Mouse (Mus musculus) liver, adult 2 months (tissue): Measurements from ENCODE around the gene Sec22c. TPM values are rescaled to one million over a fixed set of nuclear protein-coding genes. Genes with fewer than 3 reads are reported as not detected.

Experiments used
- DNase-seq: peaks from one replicate; pipeline ENCODE4 v3.0.0-alpha.2; 2011; ENCODE audit warnings: low read depth, low spot score; ENCODE audit errors: extremely low read depth
- H3K27ac ChIP-seq: fragments of 200-500 bp; replicated peaks from 2 replicates; pipeline ENCODE4 v1.5.1; 2012; ENCODE audit warnings: low read depth, mild to moderate bottlenecking, control low read depth, inconsistent platforms, low read length; ENCODE audit not compliant: insufficient read depth
- H3K27me3 ChIP-seq: fragments of 200-500 bp; 2 replicates; pipeline ENCODE4 v1.6.1; 2012; ENCODE audit warnings: mild to moderate bottlenecking, moderate library complexity, low read length, inconsistent platforms; ENCODE audit not compliant: control insufficient read depth, insufficient read depth
- H3K36me3 ChIP-seq: fragments of 200-500 bp; 2 replicates; pipeline ENCODE4 v1.6.1; 2012; ENCODE audit warnings: low read length, inconsistent platforms; ENCODE audit not compliant: control insufficient read depth, insufficient read depth
- H3K4me1 ChIP-seq: fragments of 200-500 bp; 2 replicates; pipeline ENCODE4 v1.6.1; 2011; ENCODE audit warnings: low read length; ENCODE audit not compliant: control insufficient read depth, insufficient read depth
- H3K4me3 ChIP-seq: fragments of 200-500 bp; 2 replicates; pipeline ENCODE4 v1.5.1; 2011; ENCODE audit warnings: low read depth, mild to moderate bottlenecking, control low read depth, low read length, moderate library complexity; ENCODE audit not compliant: insufficient read depth
- H3K79me2 ChIP-seq: fragments of 200-500 bp; 2 replicates; pipeline ENCODE4 v1.6.1; 2012; ENCODE audit warnings: inconsistent platforms, mild to moderate bottlenecking, low read length, moderate library complexity; ENCODE audit not compliant: control insufficient read depth, insufficient read depth
- H3K9ac ChIP-seq: fragments of 200-500 bp; 2 replicates; pipeline ENCODE4 v1.6.1; 2012; ENCODE audit warnings: low read depth, mild to moderate bottlenecking, control low read depth, inconsistent platforms, low read length
- CTCF ChIP-seq: fragments of 200-500 bp; IDR thresholded peaks from 2 replicates; pipeline ENCODE4 v1.5.1; 2011; ENCODE audit warnings: low read depth, low read length, control low read depth
- POLR2A ChIP-seq: fragments of 200-500 bp; IDR thresholded peaks from 2 replicates; pipeline ENCODE4 v1.6.1; 2011; ENCODE audit warnings: low read length, control low read depth; ENCODE audit not compliant: insufficient read depth; ENCODE audit errors: extremely low read depth
- WGBS: fragments of 180-500 bp; shearing (Covaris S2); methylation state at CpG from one replicate; pipeline ENCODE4 v1.1.7; 2018; 5-methylcytosine and 5-hydroxymethylcytosine counted together
- polyA plus RNA-seq: library from polyadenylated mRNA; depleted of rRNA; stranded (reverse); fragments of >200 nt; gene quantifications from 2 replicates; pipeline ENCODE4 v1.2.3, GENCODE M21; 2012
- total RNA-seq: library from RNA; depleted of rRNA; stranded (reverse); fragments of >200 nt; gene quantifications from 2 replicates; pipeline ENCODE4 v1.2.3, GENCODE M21; 2014

The Sec22c gene
- total and polyA plus RNA-seq, 2 experiments: 4.1 to 5.7 TPM

DNA sequence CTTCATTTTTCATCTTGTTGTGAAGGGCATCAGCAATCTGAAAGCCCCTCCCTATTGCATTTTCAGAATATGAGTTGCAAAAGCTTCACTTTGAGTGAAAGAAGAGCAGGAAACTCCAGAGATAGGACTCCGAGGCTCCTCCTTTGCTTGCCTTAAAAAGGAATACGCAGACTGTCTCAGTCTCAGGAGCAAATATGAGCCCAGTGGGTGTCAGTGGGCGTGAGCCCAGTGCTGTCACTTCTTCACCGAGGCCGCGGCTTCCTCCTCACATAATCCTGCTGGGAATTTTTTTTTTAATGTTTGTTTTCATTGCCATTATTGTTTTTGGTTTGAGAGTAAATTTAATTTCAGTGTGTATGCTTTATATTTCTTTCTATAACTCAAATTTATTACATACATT lies 35.2 kb upstream of the Sec22c start:
- H3K27me3 ChIP-seq: no peaks in the 10 kb centered on the region
- H3K9ac ChIP-seq: no peak overlapping the region
- H3K4me3 ChIP-seq: no peak overlapping the region
- TF ChIP-seq POLR2A: no peak
- TF ChIP-seq CTCF: no peak
- DNase-seq: no peak
- H3K4me1 ChIP-seq: no peaks in the 10 kb centered on the region
- H3K79me2 ChIP-seq: peaks cover 4% of the 10 kb centered on the region; the same call in 1 of the 2 replicates
- WGBS: 76% methylated on average over 6 of the region's 6 CpGs
- no peak overlapping the region for H3K27ac ChIP-seq
- peaks cover 72% of the 10 kb centered on the region for H3K36me3 ChIP-seq

DNA sequence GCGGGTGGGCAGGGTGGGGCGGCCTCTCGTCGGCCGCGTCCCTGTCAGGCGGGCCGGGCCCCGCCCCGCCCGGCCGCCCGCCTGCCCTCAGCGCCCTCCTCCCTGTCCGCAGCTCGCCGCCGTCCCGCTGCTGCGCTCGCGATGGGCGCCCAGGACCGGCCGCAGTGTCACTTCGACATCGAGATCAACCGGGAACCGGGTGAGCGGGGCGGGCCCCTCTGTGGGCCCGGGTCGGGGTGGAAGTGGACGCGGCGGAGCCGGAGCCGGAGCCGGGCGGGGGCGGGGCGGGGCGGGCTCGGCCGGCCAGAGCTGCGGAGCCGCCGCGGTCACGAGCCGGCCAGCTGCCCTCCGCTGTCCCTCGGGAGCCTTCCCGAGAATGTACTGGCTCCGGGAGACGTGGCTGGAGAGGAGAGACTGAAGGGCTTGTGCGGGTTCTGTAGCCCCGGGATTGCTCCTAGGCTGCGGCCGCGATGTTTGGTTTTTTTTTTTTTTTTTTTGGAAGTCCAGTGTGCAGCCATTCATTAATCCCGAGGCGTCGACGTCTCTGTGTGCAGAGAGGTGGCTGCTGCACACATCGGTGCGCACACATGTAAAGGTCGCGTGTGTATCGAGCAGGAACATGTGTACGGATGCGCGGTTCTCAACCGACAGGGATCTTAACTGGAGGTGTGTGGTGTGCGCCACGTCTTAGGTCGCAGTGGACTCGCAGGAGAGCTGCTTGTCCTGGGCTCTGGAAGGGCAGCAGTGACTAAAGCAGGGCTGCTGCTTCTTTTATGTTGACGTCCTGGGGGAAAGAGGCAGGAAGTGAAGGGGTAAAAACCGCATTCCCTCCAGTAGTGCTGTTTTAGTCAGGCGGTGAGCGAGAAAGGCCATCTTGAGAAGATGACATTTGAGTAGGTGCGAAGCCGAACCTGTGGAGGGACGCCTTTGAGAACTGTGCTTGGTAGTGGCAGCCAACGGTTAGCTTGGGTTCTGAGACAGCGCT lies 14.3 kb upstream of the Sec22c start:
- H3K27me3 ChIP-seq: no peaks in the 10 kb centered on the region
- no peaks in the 10 kb centered on the region for H3K36me3 ChIP-seq
- peaks cover 2% of the 10 kb centered on the region; the same call in 1 of the 2 replicates for H3K79me2 ChIP-seq
- TF ChIP-seq POLR2A: no peak
- no peak for TF ChIP-seq CTCF
- peak overlapping the region; percentile 90 for H3K9ac ChIP-seq
- DNase-seq: peak; percentile 55
- H3K4me1 ChIP-seq: peaks cover 12% of the 10 kb centered on the region
- peak overlapping the region; percentile 83 for H3K4me3 ChIP-seq
- peak overlapping the region; percentile 68 for H3K27ac ChIP-seq
- WGBS: under 1% methylated on average over 64 of the region's 87 CpGs

DNA sequence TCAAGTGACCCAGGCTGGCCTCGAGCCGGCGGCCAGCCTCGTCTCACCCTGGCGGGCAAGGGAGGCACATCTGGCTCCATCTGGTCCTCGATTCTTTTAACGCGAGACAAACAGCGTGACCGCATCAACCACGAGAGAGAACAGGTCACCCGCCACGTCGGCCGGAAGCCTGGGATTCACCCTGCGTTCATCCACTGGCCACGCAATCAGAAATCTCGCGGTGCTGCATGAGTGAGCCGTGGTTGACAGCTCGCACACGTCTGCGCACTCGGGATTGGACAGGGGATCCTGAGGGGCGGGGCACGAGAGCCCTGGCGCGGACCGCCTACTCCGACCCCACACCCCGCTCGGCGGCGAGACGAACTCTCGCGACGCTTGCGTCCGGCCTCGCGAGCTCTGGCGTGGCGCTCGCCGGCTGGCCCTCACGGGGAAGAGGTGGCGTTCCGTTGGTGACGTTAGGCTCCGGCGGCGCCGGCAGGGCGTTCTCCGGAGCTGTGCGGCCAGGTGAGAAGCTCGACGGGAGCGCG lies 13.6 kb upstream of the Sec22c start, which contains the start of gene Nktr:
Gene Nktr, plus strand, starts transcription at position 378 of the 527 bp plus-strand sequence.
- no peaks in the 10 kb centered on the region for H3K27me3 ChIP-seq
- peak within 1 kb of the TSS; percentile 90 for H3K9ac ChIP-seq
- peaks cover 2% of the 10 kb centered on the region; the same call in 1 of the 2 replicates for H3K79me2 ChIP-seq
- H3K4me3 ChIP-seq: peak within 1 kb of the TSS; percentile 83
- H3K4me1 ChIP-seq: peaks cover 10% of the 10 kb centered on the region
- H3K27ac ChIP-seq: peak within 1 kb of the TSS; percentile 92
- no peaks in the 10 kb centered on the region for H3K36me3 ChIP-seq
- TF ChIP-seq POLR2A (peak; percentile 66), CTCF (peak; percentile 18; the same call in 1 of the 2 replicates)
- DNase-seq: peak; percentile 92
- under 1% methylated on average over 57 of the region's 61 CpGs for WGBS

DNA sequence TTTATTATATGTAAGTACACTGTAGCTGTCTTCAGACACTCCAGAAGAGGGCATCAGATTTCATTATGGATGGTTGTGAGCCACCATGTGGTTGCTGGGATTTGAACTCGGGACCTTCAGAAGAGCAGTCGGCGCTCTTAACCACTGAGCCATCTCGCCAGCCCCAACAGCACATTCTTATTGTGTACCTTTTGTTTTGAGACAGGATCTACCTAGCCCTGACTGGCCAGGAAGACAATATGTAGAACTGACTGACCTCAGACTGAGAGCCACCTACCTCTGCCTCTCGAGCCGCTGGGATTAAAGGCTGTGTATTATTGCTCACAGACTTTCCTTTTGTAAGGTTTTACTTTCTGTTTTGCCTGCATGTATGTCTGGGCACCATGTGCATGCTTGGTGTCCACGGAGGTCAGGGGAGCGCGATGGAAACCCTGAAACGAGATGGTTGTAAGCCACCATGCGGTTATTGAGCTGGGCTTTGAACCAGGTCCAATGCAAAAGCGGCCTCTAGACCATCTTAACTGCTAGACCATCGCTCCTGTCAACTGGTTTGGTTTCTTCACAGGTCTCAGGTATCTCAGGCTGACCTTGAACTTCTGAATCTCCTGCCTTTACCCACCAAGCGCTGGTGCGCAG lies 12.9 kb upstream of the Sec22c start:
- peak overlapping the region; percentile 92 for H3K27ac ChIP-seq
- WGBS: 44% methylated on average over 15 of the region's 15 CpGs
- TF ChIP-seq CTCF: no peak
- no peaks in the 10 kb centered on the region for H3K27me3 ChIP-seq
- H3K4me3 ChIP-seq: peak overlapping the region; percentile 49
- H3K4me1 ChIP-seq: peaks cover 10% of the 10 kb centered on the region
- H3K9ac ChIP-seq: peak overlapping the region; percentile 45
- peaks cover 1% of the 10 kb centered on the region; the same call in 1 of the 2 replicates for H3K36me3 ChIP-seq
- H3K79me2 ChIP-seq: no peaks in the 10 kb centered on the region; the same call in 1 of the 2 replicates
- DNase-seq: peak; percentile 59

DNA sequence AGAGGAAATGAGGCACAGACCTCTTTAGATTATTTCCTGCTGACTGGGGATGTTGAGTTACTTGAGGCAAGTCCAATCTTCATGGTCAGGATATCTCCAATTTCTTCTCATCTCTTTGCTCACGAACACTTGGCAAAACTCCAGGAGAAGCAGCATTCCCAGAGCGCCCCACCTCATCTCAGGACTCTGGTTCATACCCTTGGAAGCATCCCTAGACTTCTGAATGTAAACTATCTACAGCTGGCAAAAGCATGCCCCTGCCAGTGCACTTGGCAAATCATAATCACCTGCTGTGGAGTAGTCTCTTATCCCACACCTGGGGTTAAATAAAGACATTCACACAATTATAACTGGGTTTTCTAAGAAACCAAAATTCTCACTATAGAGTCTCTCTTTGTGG lies 11.8 kb upstream of the Sec22c start:
- H3K9ac ChIP-seq: no peak overlapping the region
- H3K4me1 ChIP-seq: peaks cover 10% of the 10 kb centered on the region
- H3K79me2 ChIP-seq: peaks cover 2% of the 10 kb centered on the region; the same call in 1 of the 2 replicates
- H3K4me3 ChIP-seq: no peak overlapping the region
- TF ChIP-seq CTCF (no peak), POLR2A (no peak)
- peaks cover 12% of the 10 kb centered on the region for H3K36me3 ChIP-seq
- H3K27me3 ChIP-seq: no peaks in the 10 kb centered on the region
- no peak overlapping the region for H3K27ac ChIP-seq
- no peak for DNase-seq
- WGBS: 77% methylated on average over 2 of the region's 2 CpGs
